Mouse (Mus musculus) fibroblast of lung, adult 2 months (primary cell): ENCODE measurements around the gene Olfr1278.
"Not testable (repeated sequence)": the region's sequence is repeated elsewhere in the genome, so short reads cannot be mapped to it uniquely, and the experiment has no call there.

Source experiments
- DNase-seq: peaks from one replicate; pipeline ENCODE4 v3.0.0-alpha.2; 2011; ENCODE audit warnings: low read depth

Olfr1278 gene

GRCm38 (mm10) chr2:111289836-111290235, at the start of gene Olfr1278:
Olfr1278 (plus strand) TSS chr2:111290136.
- no peak for DNase-seq

GRCm38 (mm10) chr2:111254216-111254615, 35.7 kb upstream of the Olfr1278 start, which contains the start of gene Olfr1276:
Olfr1276 (plus strand) TSS chr2:111254516.
- no peak for DNase-seq

- no peak for DNase-seq
Observed at GRCm38 (mm10) chr2:111274006-111274405, 15.9 kb upstream of the Olfr1278 start, which contains the start of gene Olfr1277. Olfr1277 (minus strand) TSS chr2:111274106.

- DNase-seq = no peak
Observed at GRCm38 (mm10) chr2:111298541-111298940, 8.6 kb downstream of the Olfr1278 start.

GRCm38 (mm10) chr2:111300374-111300773, 10.4 kb downstream of the Olfr1278 start, which contains the start of gene Olfr1279:
Olfr1279 (plus strand) TSS chr2:111300635.
- DNase-seq = no peak

GRCm38 (mm10) chr2:111313717-111314116, 23.8 kb downstream of the Olfr1278 start, which contains the start of gene Olfr1280:
Olfr1280 (plus strand) TSS chr2:111314017.
- no peak for DNase-seq

- DNase-seq = no peak
Observed at GRCm38 (mm10) chr2:111326220-111326619, 36.3 kb downstream of the Olfr1278 start, which contains the start of gene Olfr1281. Olfr1281 (plus strand) TSS chr2:111326520.

GRCm38 (mm10) chr2:111333721-111334120, 43.8 kb downstream of the Olfr1278 start:
- not testable (repeated sequence) for DNase-seq

GRCm38 (mm10) chr2:111335976-111336375, 46.0 kb downstream of the Olfr1278 start, which contains the start of gene Olfr1282:
Olfr1282 (minus strand) TSS chr2:111336076.
- DNase-seq = no peak
